Comparison of ENCODE assay signal across 11 mouse cellular contexts in the genomic region with DNA sequence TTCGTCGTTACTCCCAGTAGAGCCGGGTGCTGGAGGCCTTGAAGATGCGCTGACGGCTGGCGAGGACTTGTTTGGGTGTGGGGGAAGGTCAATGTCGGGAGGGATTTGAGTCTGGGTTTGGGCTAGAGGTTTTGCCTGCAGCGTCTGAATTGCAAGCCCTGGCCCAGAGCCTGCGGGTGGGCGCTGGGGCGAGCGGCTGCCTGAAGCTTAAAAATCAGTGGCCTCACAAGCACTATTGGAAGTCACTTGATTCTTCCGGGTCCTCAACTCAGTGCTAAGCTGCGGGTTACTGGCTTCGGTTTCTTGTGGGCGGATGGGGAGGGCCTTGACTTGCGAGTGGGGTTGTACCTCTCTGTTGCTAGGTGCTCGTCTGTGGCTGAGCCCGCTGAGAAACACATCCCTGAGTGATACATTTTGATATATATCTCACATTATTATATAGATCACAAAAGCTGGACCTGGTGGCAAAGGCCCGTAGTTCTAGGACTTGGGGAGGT. TPM values are rescaled to one million over a fixed set of nuclear protein-coding genes. Genes with fewer than 3 reads are reported as not detected.
DNase-seq lines count a peak whose midpoint lies in the region; ATAC-seq and TF ChIP-seq lines count a peak whose summit lies in the region.
"Had no signal": no experiment of that assay in that cellular context is flagged by ENCODE, and none has a peak within 500 bp of the region (broad histone marks: within the 10 kb centered on the region; RNA-seq: fewer than 3 reads in every experiment).

No protein-coding gene starts in this region.

- no peak for TF ChIP-seq CTCF in forebrain, postnatal 0 days (IDR thresholded peaks at IDR 0.05; ENCODE audit: low read depth)

- H3K4me2 ChIP-seq in forebrain, embryonic 12.5 days: peak overlapping the region; percentile 37
- no peak overlapping the region for H3K4me2 ChIP-seq in forebrain, postnatal 0 days (ENCODE audit: low read depth)
- peak overlapping the region; percentile 23; the same call in 1 of the 2 replicates for H3K4me2 ChIP-seq in hindbrain, embryonic 13.5 days

- H3K36me3 ChIP-seq in forebrain, embryonic 12.5 days (replicated peaks): no peaks in the 10 kb centered on the region
- H3K36me3 ChIP-seq in forebrain, postnatal 0 days (ENCODE audit: insufficient read depth): no peaks in the 10 kb centered on the region
- H3K36me3 ChIP-seq in hindbrain, embryonic 13.5 days: no peaks in the 10 kb centered on the region

- peaks cover 19% of the 10 kb centered on the region for H3K4me1 ChIP-seq in forebrain, embryonic 12.5 days
- no peaks in the 10 kb centered on the region for H3K4me1 ChIP-seq in forebrain, postnatal 0 days (ENCODE audit: insufficient read depth)
- peaks cover 19% of the 10 kb centered on the region for H3K4me1 ChIP-seq in hindbrain, embryonic 13.5 days (replicated peaks)

- DNase-seq in forebrain, postnatal 0 days: no peak
- peak; percentile 26 for DNase-seq in retina, postnatal 1 day
- no peak for DNase-seq in retina, embryonic 14.5 days (ENCODE audit: low spot score)
- peak; percentile 67 for DNase-seq in thymus, postnatal 14 days
- DNase-seq in gastrocnemius, postnatal 36 days: no peak
- no peak for DNase-seq in heart, postnatal 25 days (ENCODE audit: low spot score)
- DNase-seq: B cell, adult 2 months; kidney, adult 18-20 months had no signal

- no peak for ATAC-seq in forebrain, embryonic 12.5 days (ENCODE audit: low FRiP score)
- ATAC-seq in forebrain, postnatal 0 days: no peak
- no peak for ATAC-seq in hindbrain, embryonic 13.5 days (ENCODE audit: low FRiP score)

- H3K27ac ChIP-seq in forebrain, embryonic 12.5 days: no peak overlapping the region
- no peak overlapping the region for H3K27ac ChIP-seq in forebrain, postnatal 0 days (ENCODE audit: low read depth, low read length)
- no peak overlapping the region for H3K27ac ChIP-seq in hindbrain, embryonic 13.5 days

- H3K27me3 ChIP-seq in forebrain, embryonic 12.5 days: peaks cover 74% of the 10 kb centered on the region
- H3K27me3 ChIP-seq in forebrain, postnatal 0 days (ENCODE audit: insufficient read depth, low read length): peaks cover 17% of the 10 kb centered on the region
- peaks cover 55% of the 10 kb centered on the region for H3K27me3 ChIP-seq in hindbrain, embryonic 13.5 days

- H3K9ac ChIP-seq in forebrain, embryonic 12.5 days: no peak overlapping the region
- H3K9ac ChIP-seq in forebrain, postnatal 0 days: no peak overlapping the region
- 0 out of 2 replicates have a peak overlapping the region, but pooled peaks have one; percentile 26 for H3K9ac ChIP-seq in hindbrain, embryonic 13.5 days

- 4% methylated on average over 20 of the region's 20 CpGs for WGBS in forebrain, embryonic 12.5 days
- WGBS in forebrain, postnatal 0 days: 22% methylated on average over 20 of the region's 20 CpGs
- WGBS in hindbrain, embryonic 13.5 days: 8% methylated on average over 20 of the region's 20 CpGs

- no peak overlapping the region for H3K4me3 ChIP-seq in forebrain, embryonic 12.5 days (replicated peaks)
- no peak overlapping the region for H3K4me3 ChIP-seq in forebrain, postnatal 0 days (ENCODE audit: low read depth, low read length)
- no peak overlapping the region for H3K4me3 ChIP-seq in hindbrain, embryonic 13.5 days

- intact Hi-C loops in gastrocnemius, postnatal 36 days (cut with DNase I): no loop called here
- intact Hi-C loops in heart, postnatal 25 days (cut with DNase I): no loop called here

- H3K9me3 ChIP-seq in forebrain, embryonic 12.5 days: no peaks in the 10 kb centered on the region
- H3K9me3 ChIP-seq in forebrain, postnatal 0 days (ENCODE audit: low read length): no peaks in the 10 kb centered on the region
- no peaks in the 10 kb centered on the region for H3K9me3 ChIP-seq in hindbrain, embryonic 13.5 days

RNA-seq across cellular contexts. Expression of gene Tdgf1, which starts 0.6 kb away (rescaled TPM):
- not detected in 2 replicates for polyA plus RNA-seq in forebrain, embryonic 12.5 days (2016; fragmentation: Nextera tagmentation; extraction: Ambion mirVana)
- not detected in 2 replicates for total RNA-seq in forebrain, postnatal 0 days (2014; rRNA removed)
- polyA plus RNA-seq in forebrain, postnatal 0 days (2015; fragmentation: Nextera tagmentation; extraction: Ambion mirVana): 0.09 and 0.12 TPM in 2 replicates
- polyA plus RNA-seq in hindbrain, embryonic 13.5 days (2015; fragmentation: Nextera tagmentation; extraction: Ambion mirVana): 0.18 and 0.19 TPM in 2 replicates
- not detected for total RNA-seq in gastrocnemius, postnatal 36 days (2021)
- not detected for total RNA-seq in heart, postnatal 25 days (2021)
- total RNA-seq: liver, adult 2 months had no signal
- polyA plus RNA-seq: liver, adult 2 months had no signal

RNA-seq across cellular contexts. Expression of gene Lrrc2, which starts 4.7 kb away (rescaled TPM):
- not detected in 2 replicates for polyA plus RNA-seq in forebrain, embryonic 12.5 days (2016; fragmentation: Nextera tagmentation; extraction: Ambion mirVana)
- 0.14 and 0.23 TPM in 2 replicates for total RNA-seq in forebrain, postnatal 0 days (2014; rRNA removed)
- polyA plus RNA-seq in forebrain, postnatal 0 days (2015; fragmentation: Nextera tagmentation; extraction: Ambion mirVana): 0.42 and 0.96 TPM in 2 replicates
- 0.56 and 0.96 TPM in 2 replicates for polyA plus RNA-seq in hindbrain, embryonic 13.5 days (2015; fragmentation: Nextera tagmentation; extraction: Ambion mirVana)
- 10 to 100 TPM; 45.8 to 73.6 TPM for total RNA-seq in gastrocnemius, postnatal 36 days (2021)
- 100 to 1,000 TPM; 142 to 144 TPM for total RNA-seq in heart, postnatal 25 days (2021)
- polyA plus RNA-seq: liver, adult 2 months had no signal

RNA-seq across cellular contexts. Expression of gene Fam240a, which starts 29.9 kb away (rescaled TPM):
- not detected in 2 replicates for polyA plus RNA-seq in forebrain, embryonic 12.5 days (2016; fragmentation: Nextera tagmentation; extraction: Ambion mirVana)
- total RNA-seq in forebrain, postnatal 0 days (2014; rRNA removed): 0.54 TPM in 1 of 2 replicates, not detected in the other
- 0.58 TPM in 1 of 2 replicates, not detected in the other for polyA plus RNA-seq in forebrain, postnatal 0 days (2015; fragmentation: Nextera tagmentation; extraction: Ambion mirVana)
- polyA plus RNA-seq in hindbrain, embryonic 13.5 days (2015; fragmentation: Nextera tagmentation; extraction: Ambion mirVana): not detected in 2 replicates
- total RNA-seq in gastrocnemius, postnatal 36 days (2021): 1 to 10 TPM in 1 of 2 experiments, not detected in 1; 1.2 TPM
- not detected for total RNA-seq in heart, postnatal 25 days (2021)
- total RNA-seq: liver, adult 2 months had no signal
- polyA plus RNA-seq: liver, adult 2 months had no signal

RNA-seq across cellular contexts. Expression of gene Rtp3, which starts 43.8 kb away (rescaled TPM):
- not detected in 2 replicates for polyA plus RNA-seq in forebrain, embryonic 12.5 days (2016; fragmentation: Nextera tagmentation; extraction: Ambion mirVana)
- total RNA-seq in forebrain, postnatal 0 days (2014; rRNA removed): not detected in 2 replicates
- polyA plus RNA-seq in forebrain, postnatal 0 days (2015; fragmentation: Nextera tagmentation; extraction: Ambion mirVana): not detected in 2 replicates
- polyA plus RNA-seq in hindbrain, embryonic 13.5 days (2015; fragmentation: Nextera tagmentation; extraction: Ambion mirVana): not detected in 2 replicates
- 1 to 10 TPM in 1 of 2 experiments, under 1 TPM in 1; 0.54 to 1.3 TPM for total RNA-seq in gastrocnemius, postnatal 36 days (2021)
- total RNA-seq in heart, postnatal 25 days (2021): 1 to 10 TPM; 4.0 to 4.3 TPM

Comparison
In these comparisons a context has a peak if more than half of its experiments do, and no peak if none do; other contexts are left out.
1. DNase-seq: peak in retina, postnatal 1 day (single experiment) and thymus, postnatal 14 days (single experiment); none in forebrain, postnatal 0 days (single experiment), retina, embryonic 14.5 days (single experiment), gastrocnemius, postnatal 36 days (0 of 2) and heart, postnatal 25 days (single experiment).
2. RNA of gene Lrrc2, which starts 4.7 kb away (total RNA-seq): 142 to 144 TPM in heart, postnatal 25 days and 45.8 to 73.6 TPM in gastrocnemius, postnatal 36 days; 0.14 to 0.23 TPM in forebrain, postnatal 0 days; every median in the first group is over 10 times any median in the second.